Mouse (Mus musculus) left cerebral cortex, postnatal 25 days (tissue): ENCODE measurements at regions not wholly inside any gene's neighbourhood (a gene's known extent, or its start where the extent isn't known, plus 50 kb on each side); places are given as distances from the start of the nearest gene placed in this dataset.
A peak's percentile ranks its signal among the peaks of the same experiment; 100 is the strongest.

Experiments
- DNase-seq, 2 experiments: peaks; one replicate each; pipeline ENCODE4 v3.0.0; 2022; ENCODE audit warnings: low spot score in 2 of 2, mixed read lengths in 1 of 2
- intact Hi-C: fragments of 180-260 bp; cut with DNase I; formaldehyde crosslinking; loops from one replicate; pipeline ENCODE4 v1.15.1; 2025

- no peak for DNase-seq
- intact Hi-C loops = loop anchor here (5.0 to 10.0 kb wide), 2 partner anchors 108 to 241 kb away; partner anchors contain the start of gene Drd1
Measured at GRCm38 (mm10) chr13:53814088-53814487, 241.4 kb downstream of the Drd1 start.

- DNase-seq = peak; percentile 31 to 54
- intact Hi-C loops = loop anchor here (5.0 to 10.0 kb wide), 2 partner anchors 110 to 243 kb away; partner anchors contain the start of gene Drd1
Measured at GRCm38 (mm10) chr13:53811862-53812261, 243.6 kb downstream of the Drd1 start.

GRCm38 (mm10) chr13:53811151-53811550, 244.4 kb downstream of the Drd1 start:
- intact Hi-C loops = loop anchor here (5.0 to 10.0 kb wide), 2 partner anchors 111 to 244 kb away; partner anchors contain the start of gene Drd1
- DNase-seq = peak in 1 of 2 experiments; percentile 53

GRCm38 (mm10) chr13:53807791-53808525, 247.5 kb downstream of the Drd1 start:
- no peak for DNase-seq
- intact Hi-C loops = no loop called here

- DNase-seq = no peak
- intact Hi-C loops = no loop called here
Measured at GRCm38 (mm10) chr13:53805872-53806271, 249.6 kb downstream of the Drd1 start.

- DNase-seq = no peak
- intact Hi-C loops = no loop called here
Measured at GRCm38 (mm10) chr13:53800978-53801377, 254.5 kb downstream of the Drd1 start.

GRCm38 (mm10) chr13:53788809-53789208, 266.7 kb downstream of the Drd1 start:
- no peak for DNase-seq
- intact Hi-C loops = loop anchor here (10.0 kb wide), 1 partner anchor 436 kb away; no protein-coding TSS in a partner anchor

- peak; percentile 88 to 92 for DNase-seq
- intact Hi-C loops = loop anchor here (1.0 to 10.0 kb wide), 3 partner anchors 272 to 441 kb away; partner anchors contain the start of gene Drd1
Measured at GRCm38 (mm10) chr13:53783492-53783891, 272.0 kb downstream of the Drd1 start.

- peak; percentile 61 to 71 for DNase-seq
- intact Hi-C loops = loop anchor here (10.0 kb wide), 1 partner anchor 466 kb away; no protein-coding TSS in a partner anchor
Measured at GRCm38 (mm10) chr13:53779150-53779549, 276.4 kb downstream of the Drd1 start.

- DNase-seq = no peak
- intact Hi-C loops = loop anchor here (10.0 kb wide), 1 partner anchor 468 kb away; no protein-coding TSS in a partner anchor
Measured at GRCm38 (mm10) chr13:53776421-53776820, 279.1 kb downstream of the Drd1 start.

- intact Hi-C loops = loop anchor here (10.0 kb wide), 1 partner anchor 469 kb away; no protein-coding TSS in a partner anchor
- DNase-seq = peak in 1 of 2 experiments; percentile 23
Measured at GRCm38 (mm10) chr13:53775687-53776086, 279.8 kb downstream of the Drd1 start.

GRCm38 (mm10) chr13:53764613-53765243, 290.8 kb downstream of the Drd1 start:
- DNase-seq = peak; percentile 68 to 78
- intact Hi-C loops = loop anchor here (2.0 to 5.0 kb wide), 3 partner anchors 76 to 322 kb away; no protein-coding TSS in a partner anchor

GRCm38 (mm10) chr13:53757576-53758237, 284.8 kb upstream of the Msx2 start:
- DNase-seq = no peak
- intact Hi-C loops = no loop called here

GRCm38 (mm10) chr13:53756970-53757530, 284.2 kb upstream of the Msx2 start:
- no peak for DNase-seq
- intact Hi-C loops = no loop called here

GRCm38 (mm10) chr13:53755046-53755615, 282.3 kb upstream of the Msx2 start:
- DNase-seq = no peak
- intact Hi-C loops = no loop called here

- intact Hi-C loops = no loop called here
- no peak for DNase-seq
Measured at GRCm38 (mm10) chr13:53753049-53753448, 280.2 kb upstream of the Msx2 start.

GRCm38 (mm10) chr13:53740981-53741380, 268.1 kb upstream of the Msx2 start:
- intact Hi-C loops = no loop called here

GRCm38 (mm10) chr13:53739127-53739526, 266.3 kb upstream of the Msx2 start:
- DNase-seq = no peak
- intact Hi-C loops = no loop called here

More at GRCm38 (mm10) chr13:53740981-53741380, 268.1 kb upstream of the Msx2 start:
- DNase-seq = no peak

GRCm38 (mm10) chr13:53734944-53735343, 262.1 kb upstream of the Msx2 start:
- peak in 1 of 2 experiments; percentile 10 for DNase-seq
- intact Hi-C loops = no loop called here
